ENCODE assay signal across 13 mouse cellular contexts in genomic region chr14:7896126-7896525, GRCm38 (mm10).
A peak's percentile ranks its signal among the peaks of the same experiment; 100 is the strongest.
DNase-seq lines count a peak whose midpoint lies in the region; ATAC-seq lines count a peak whose summit lies in the region.
"Had no signal": no experiment of that assay in that cellular context is flagged by ENCODE, and none has a peak within 500 bp of the region (broad histone marks: within the 10 kb centered on the region; RNA-seq: fewer than 3 reads in every experiment).

No protein-coding gene starts in this region.

- WGBS in hindbrain, embryonic 13.5 days = 89% methylated on average over 9 of the region's 9 CpGs
- WGBS in hindbrain, embryonic 14.5 days = 94% methylated on average over 9 of the region's 9 CpGs
- WGBS in kidney, embryonic 15.5 days = 80% methylated on average over 9 of the region's 9 CpGs
- WGBS in stomach, embryonic 16.5 days = 65% methylated on average over 9 of the region's 9 CpGs

- intact Hi-C loops in gastrocnemius, postnatal 36 days (cut with DNase I) = no loop called here

- peaks cover 71% of the 10 kb centered on the region for H3K36me3 ChIP-seq in hindbrain, embryonic 13.5 days
- peaks cover 69% of the 10 kb centered on the region for H3K36me3 ChIP-seq in hindbrain, embryonic 14.5 days (replicated peaks; ENCODE audit: control insufficient read depth, insufficient read depth)
- H3K36me3 ChIP-seq in kidney, embryonic 15.5 days = peaks cover 69% of the 10 kb centered on the region
- H3K36me3 ChIP-seq in stomach, embryonic 16.5 days (ENCODE audit: control insufficient read depth, insufficient read depth, low read length) = peaks cover 20% of the 10 kb centered on the region

- peaks cover 10% of the 10 kb centered on the region for H3K4me1 ChIP-seq in hindbrain, embryonic 13.5 days (replicated peaks)
- H3K4me1 ChIP-seq in hindbrain, embryonic 14.5 days (replicated peaks; ENCODE audit: control insufficient read depth, insufficient read depth, low read length) = peaks cover 4% of the 10 kb centered on the region; the same call in 1 of the 2 replicates
- H3K4me1 ChIP-seq in kidney, embryonic 15.5 days = peaks cover 25% of the 10 kb centered on the region
- peaks cover 27% of the 10 kb centered on the region for H3K4me1 ChIP-seq in stomach, embryonic 16.5 days (ENCODE audit: control insufficient read depth, insufficient read depth, low read length)
- H3K4me1 ChIP-seq: midbrain, embryonic 10.5 days had no signal

- H3K4me2 ChIP-seq in hindbrain, embryonic 13.5 days = no peak overlapping the region
- no peak overlapping the region for H3K4me2 ChIP-seq in hindbrain, embryonic 14.5 days (replicated peaks)
- H3K4me2 ChIP-seq in kidney, embryonic 15.5 days = no peak overlapping the region
- H3K4me2 ChIP-seq in stomach, embryonic 16.5 days (ENCODE audit: low read depth, low read length) = no peak overlapping the region; the same call in 1 of the 2 replicates
- H3K4me2 ChIP-seq: heart, embryonic 12.5 days had no signal

- no peak for DNase-seq in hindbrain, embryonic 14.5 days (ENCODE audit: low spot score)
- DNase-seq in lung, adult 18-20 months = peak; percentile 62 to 80
- no peak for DNase-seq in gastrocnemius, postnatal 36 days
- DNase-seq in cerebellum, adult 11 months = no peak
- no peak for DNase-seq in ovary, postnatal 36 days (ENCODE audit: low spot score)
- DNase-seq: adrenal gland, postnatal 14 days; cerebellum, adult 11-12 months; right cerebral cortex, postnatal 4 days had no signal

- H3K9ac ChIP-seq in hindbrain, embryonic 13.5 days = no peak overlapping the region
- no peak overlapping the region for H3K9ac ChIP-seq in hindbrain, embryonic 14.5 days
- H3K9ac ChIP-seq in kidney, embryonic 15.5 days = no peak overlapping the region
- no peak overlapping the region for H3K9ac ChIP-seq in stomach, embryonic 16.5 days (ENCODE audit: low read length)
- H3K9ac ChIP-seq: heart, embryonic 12.5 days had no signal

- H3K4me3 ChIP-seq in hindbrain, embryonic 13.5 days = no peak overlapping the region
- H3K4me3 ChIP-seq in hindbrain, embryonic 14.5 days (replicated peaks; ENCODE audit: low read length) = no peak overlapping the region
- H3K4me3 ChIP-seq in kidney, embryonic 15.5 days (replicated peaks) = no peak overlapping the region
- H3K4me3 ChIP-seq in stomach, embryonic 16.5 days (replicated peaks; ENCODE audit: low read length) = no peak overlapping the region
- H3K4me3 ChIP-seq: heart, embryonic 12.5 days; midbrain, embryonic 10.5 days had no signal

- no peaks in the 10 kb centered on the region for H3K27me3 ChIP-seq in hindbrain, embryonic 13.5 days
- no peaks in the 10 kb centered on the region for H3K27me3 ChIP-seq in hindbrain, embryonic 14.5 days (ENCODE audit: control insufficient read depth, insufficient read depth, low read length)
- no peaks in the 10 kb centered on the region for H3K27me3 ChIP-seq in kidney, embryonic 15.5 days
- H3K27me3 ChIP-seq in stomach, embryonic 16.5 days (ENCODE audit: control insufficient read depth, insufficient read depth, low read length) = no peaks in the 10 kb centered on the region
- H3K27me3 ChIP-seq: heart, embryonic 12.5 days had no signal

- H3K27ac ChIP-seq in hindbrain, embryonic 13.5 days = peak overlapping the region; percentile 6; the same call in 1 of the 2 replicates
- no peak overlapping the region for H3K27ac ChIP-seq in hindbrain, embryonic 14.5 days
- H3K27ac ChIP-seq in kidney, embryonic 15.5 days = peak overlapping the region; percentile 63
- peak overlapping the region; percentile 54 for H3K27ac ChIP-seq in stomach, embryonic 16.5 days (ENCODE audit: low read length)
- H3K27ac ChIP-seq: midbrain, embryonic 10.5 days had no signal

- no peak for ATAC-seq in hindbrain, embryonic 13.5 days (ENCODE audit: low FRiP score)
- no peak for ATAC-seq in hindbrain, embryonic 14.5 days (ENCODE audit: low FRiP score)
- peak; percentile 19 for ATAC-seq in kidney, embryonic 15.5 days (replicated peaks; ENCODE audit: low FRiP score)
- peak; percentile 76 for ATAC-seq in stomach, embryonic 16.5 days (ENCODE audit: insufficient read depth, low FRiP score)

- no peaks in the 10 kb centered on the region for H3K9me3 ChIP-seq in hindbrain, embryonic 13.5 days
- H3K9me3 ChIP-seq in hindbrain, embryonic 14.5 days (ENCODE audit: control insufficient read depth, low read length) = no peaks in the 10 kb centered on the region
- no peaks in the 10 kb centered on the region for H3K9me3 ChIP-seq in kidney, embryonic 15.5 days (replicated peaks)
- H3K9me3 ChIP-seq in stomach, embryonic 16.5 days (replicated peaks; ENCODE audit: control insufficient read depth, low read length) = no peaks in the 10 kb centered on the region
- H3K9me3 ChIP-seq: heart, embryonic 12.5 days; midbrain, embryonic 10.5 days had no signal

Comparison
In these comparisons a context has a peak if more than half of its experiments do, and no peak if none do; other contexts are left out.
1. ATAC-seq: peak in kidney, embryonic 15.5 days (single experiment) and stomach, embryonic 16.5 days (single experiment); none in hindbrain, embryonic 13.5 days (single experiment) and hindbrain, embryonic 14.5 days (single experiment).
2. DNase-seq: peak in lung, adult 18-20 months (2 of 2); none in hindbrain, embryonic 14.5 days (single experiment), gastrocnemius, postnatal 36 days (0 of 2), cerebellum, adult 11 months (single experiment) and ovary, postnatal 36 days (single experiment).